17 mouse cellular contexts compared by ENCODE assay signal in genomic region chr2:93347018-93347417, GRCm38 (mm10). TPM values are rescaled to one million over a fixed set of nuclear protein-coding genes. Genes with fewer than 3 reads are reported as not detected.
DNase-seq lines count a peak whose midpoint lies in the region; ATAC-seq and TF ChIP-seq lines count a peak whose summit lies in the region.
"Had no signal": no experiment of that assay in that cellular context is flagged by ENCODE, and none has a peak within 500 bp of the region (broad histone marks: within the 10 kb centered on the region; RNA-seq: fewer than 3 reads in every experiment).

No protein-coding gene starts in this region.

- ATAC-seq in kidney, embryonic 15.5 days (replicated peaks; ENCODE audit: low FRiP score), result no peak
- no peak for ATAC-seq in kidney, embryonic 14.5 days (ENCODE audit: low FRiP score, low TSS enrichment)
- ATAC-seq: forebrain, embryonic 14.5 days; hindbrain, embryonic 16.5 days; inflammation-experienced regulatory T-cells, adult 6 months had no signal

- no peak overlapping the region for H3K4me3 ChIP-seq in heart, adult 2 months
- no peak overlapping the region for H3K4me3 ChIP-seq in kidney, embryonic 15.5 days (replicated peaks)
- no peak overlapping the region for H3K4me3 ChIP-seq in kidney, embryonic 14.5 days (ENCODE audit: low read length)
- H3K4me3 ChIP-seq: embryonic facial prominence, embryonic 13.5 days; hindbrain, embryonic 12.5 days had no signal

- H3K9ac ChIP-seq in heart, adult 2 months (ENCODE audit: low read depth, low read length), result no peak overlapping the region
- H3K9ac ChIP-seq in kidney, embryonic 15.5 days, result no peak overlapping the region
- H3K9ac ChIP-seq in kidney, embryonic 14.5 days (ENCODE audit: low read depth, low read length), result no peak overlapping the region
- H3K9ac ChIP-seq: embryonic facial prominence, embryonic 13.5 days; hindbrain, embryonic 12.5 days had no signal

- H3K36me3 ChIP-seq in heart, adult 2 months (ENCODE audit: control insufficient read depth, insufficient read depth, low read length), result no peaks in the 10 kb centered on the region
- no peaks in the 10 kb centered on the region for H3K36me3 ChIP-seq in kidney, embryonic 15.5 days
- no peaks in the 10 kb centered on the region for H3K36me3 ChIP-seq in kidney, embryonic 14.5 days (ENCODE audit: control insufficient read depth, insufficient read depth, low read length)
- H3K36me3 ChIP-seq: embryonic facial prominence, embryonic 13.5 days; hindbrain, embryonic 12.5 days had no signal

- no peaks in the 10 kb centered on the region for H3K9me3 ChIP-seq in kidney, embryonic 15.5 days (replicated peaks)
- no peaks in the 10 kb centered on the region for H3K9me3 ChIP-seq in kidney, embryonic 14.5 days (ENCODE audit: control insufficient read depth, low read length)
- H3K9me3 ChIP-seq: embryonic facial prominence, embryonic 13.5 days; hindbrain, embryonic 12.5 days had no signal

- peak overlapping the region; percentile 36 for H3K27ac ChIP-seq in heart, adult 2 months
- H3K27ac ChIP-seq in kidney, embryonic 15.5 days, result peak overlapping the region; percentile 42; the same call in 1 of the 2 replicates
- H3K27ac ChIP-seq in kidney, embryonic 14.5 days (ENCODE audit: low read depth, low read length), result no peak overlapping the region
- H3K27ac ChIP-seq: embryonic facial prominence, embryonic 13.5 days; hindbrain, embryonic 12.5 days had no signal

- H3K4me1 ChIP-seq in heart, adult 2 months (ENCODE audit: control insufficient read depth, insufficient read depth, low read length), result peaks cover 16% of the 10 kb centered on the region
- peaks cover 19% of the 10 kb centered on the region; the same call in 1 of the 2 replicates for H3K4me1 ChIP-seq in kidney, embryonic 15.5 days
- no peaks in the 10 kb centered on the region for H3K4me1 ChIP-seq in kidney, embryonic 14.5 days (ENCODE audit: control insufficient read depth, insufficient read depth, low read length)
- H3K4me1 ChIP-seq: embryonic facial prominence, embryonic 13.5 days; hindbrain, embryonic 12.5 days had no signal

- intact Hi-C loops in heart, adult 2 months (cut with DNase I), result no loop called here
- intact Hi-C loops in heart, postnatal 14 days (cut with DNase I), result no loop called here

- 59% methylated on average over 5 of the region's 5 CpGs for WGBS in heart, adult 2 months
- 77% methylated on average over 5 of the region's 5 CpGs for WGBS in kidney, embryonic 15.5 days
- 70% methylated on average over 5 of the region's 5 CpGs for WGBS in kidney, embryonic 14.5 days

- TF ChIP-seq POLR2A in heart, adult 2 months (IDR thresholded peaks at IDR 0.05; ENCODE audit: insufficient read depth, low read depth, low read length), result no peak

- no peaks in the 10 kb centered on the region for H3K79me2 ChIP-seq in heart, adult 2 months (replicated peaks; ENCODE audit: control insufficient read depth, insufficient read depth, low read length)

- TF ChIP-seq CTCF in heart, adult 2 months (IDR thresholded peaks at IDR 0.05), result no peak

- no peaks in the 10 kb centered on the region for H3K27me3 ChIP-seq in heart, adult 2 months (ENCODE audit: control insufficient read depth, insufficient read depth, low read length)
- H3K27me3 ChIP-seq in kidney, embryonic 15.5 days, result no peaks in the 10 kb centered on the region
- no peaks in the 10 kb centered on the region for H3K27me3 ChIP-seq in kidney, embryonic 14.5 days (ENCODE audit: control insufficient read depth, insufficient read depth, low read length)
- H3K27me3 ChIP-seq: embryonic facial prominence, embryonic 13.5 days; hindbrain, embryonic 12.5 days had no signal

- no peak for DNase-seq in heart, adult 2 months
- DNase-seq in heart, postnatal 14 days, result no peak
- DNase-seq in lung, postnatal 10 days, result peak; percentile 40
- peak; percentile 60 for DNase-seq in lung, postnatal 36 days
- DNase-seq: adrenal gland, adult 2 months; adrenal gland, postnatal 25 days; cerebellum, adult 18-20 months; cerebellum, adult 9-11 months; cerebellum, postnatal 36 days; heart, postnatal 4 days had no signal

- no peak overlapping the region for H3K4me2 ChIP-seq in kidney, embryonic 15.5 days
- H3K4me2 ChIP-seq in kidney, embryonic 14.5 days (replicated peaks; ENCODE audit: low read depth, low read length), result no peak overlapping the region
- H3K4me2 ChIP-seq: embryonic facial prominence, embryonic 13.5 days; hindbrain, embryonic 12.5 days had no signal

- TF ChIP-seq EP300 in heart, adult 2 months (IDR thresholded peaks at IDR 0.05; ENCODE audit: insufficient read depth, low read depth, low read length), result no peak

RNA-seq across cellular contexts. Expression of gene Tspan18, which starts 12.7 kb away (rescaled TPM):
- 10 to 100 TPM in 1 of 2 experiments, 1 to 10 TPM in 1; 9.4 to 16.0 TPM for total RNA-seq in heart, adult 2 months (2021)
- polyA plus RNA-seq in heart, adult 2 months (2012; rRNA removed), result 21.3 and 23.8 TPM in 2 replicates
- 10 to 100 TPM; 29.9 to 32.7 TPM for total RNA-seq in heart, postnatal 14 days (2021)
- 41.0 and 44.8 TPM in 2 replicates for polyA plus RNA-seq in kidney, embryonic 15.5 days (2015; fragmentation: Nextera tagmentation; extraction: Ambion mirVana)
- 40.8 and 49.2 TPM in 2 replicates for polyA plus RNA-seq in kidney, embryonic 14.5 days (2014; fragmentation: Nextera tagmentation; extraction: Ambion mirVana)
- polyA plus RNA-seq: inflammation-experienced regulatory T-cells, adult 6 months had no signal

Comparison
In these comparisons a context has a peak if more than half of its experiments do, and no peak if none do; other contexts are left out.
1. DNase-seq: peak in lung, postnatal 10 days (single experiment) and lung, postnatal 36 days (single experiment); none in heart, adult 2 months (0 of 2) and heart, postnatal 14 days (0 of 2).